Mouse (Mus musculus): ENCODE measurements at regions not wholly inside any gene's neighbourhood (a gene's known extent, or its start where the extent isn't known, plus 50 kb on each side); places are given as distances from the start of the nearest gene placed in this dataset.
A peak's percentile ranks its signal among the peaks of the same experiment; 100 is the strongest.

GRCm38 (mm10) chr15:67301024-67301423 lies 800.3 kb upstream of the Lrrc6 start:
- ATAC-seq (ENCODE audit: low TSS enrichment), result no peak

- no peak for ATAC-seq (ENCODE audit: low TSS enrichment)
Measured at GRCm38 (mm10) chr15:67294797-67295196, 794.1 kb upstream of the Lrrc6 start.

GRCm38 (mm10) chr15:67289749-67290148 lies 789.0 kb upstream of the Lrrc6 start:
- no peak for ATAC-seq (ENCODE audit: low TSS enrichment)

- ATAC-seq (ENCODE audit: low TSS enrichment), result no peak
Measured at GRCm38 (mm10) chr15:67284941-67285340, 784.2 kb upstream of the Lrrc6 start.

GRCm38 (mm10) chr15:67283275-67283972 lies 782.7 kb upstream of the Lrrc6 start:
- ATAC-seq (ENCODE audit: low TSS enrichment), result no peak

- no peak for ATAC-seq (ENCODE audit: low TSS enrichment)
Measured at GRCm38 (mm10) chr15:67278869-67279268, 778.2 kb upstream of the Lrrc6 start.

- no peak for ATAC-seq (ENCODE audit: low TSS enrichment)
Measured at GRCm38 (mm10) chr15:67275058-67275457, 774.3 kb upstream of the Lrrc6 start.

- no peak for ATAC-seq (ENCODE audit: low TSS enrichment)
Measured at GRCm38 (mm10) chr15:67272397-67272796, 771.7 kb upstream of the Lrrc6 start.

- no peak for ATAC-seq (ENCODE audit: low TSS enrichment)
Measured at GRCm38 (mm10) chr15:67263723-67264122, 763.0 kb upstream of the Lrrc6 start.

- no peak for ATAC-seq (ENCODE audit: low TSS enrichment)
Measured at GRCm38 (mm10) chr15:67263313-67263712, 762.6 kb upstream of the Lrrc6 start.

GRCm38 (mm10) chr15:67262269-67262668 lies 761.6 kb upstream of the Lrrc6 start:
- ATAC-seq (ENCODE audit: low TSS enrichment), result no peak

GRCm38 (mm10) chr15:67260666-67261065 lies 760.0 kb upstream of the Lrrc6 start:
- ATAC-seq (ENCODE audit: low TSS enrichment), result no peak

GRCm38 (mm10) chr15:67249147-67249546 lies 748.4 kb upstream of the Lrrc6 start:
- no peak for ATAC-seq (ENCODE audit: low TSS enrichment)

- no peak for ATAC-seq (ENCODE audit: low TSS enrichment)
Measured at GRCm38 (mm10) chr15:67248471-67248870, 747.8 kb upstream of the Lrrc6 start.

- ATAC-seq (ENCODE audit: low TSS enrichment), result no peak
Measured at GRCm38 (mm10) chr15:67245658-67246268, 745.1 kb upstream of the Lrrc6 start.

GRCm38 (mm10) chr15:67244908-67245657 lies 744.4 kb upstream of the Lrrc6 start:
- peak; percentile 57 for ATAC-seq (ENCODE audit: low TSS enrichment)

- no peak for ATAC-seq (ENCODE audit: low TSS enrichment)
Measured at GRCm38 (mm10) chr15:67235107-67235785, 734.5 kb upstream of the Lrrc6 start.

- ATAC-seq (ENCODE audit: low TSS enrichment), result no peak
Measured at GRCm38 (mm10) chr15:67229359-67229758, 728.6 kb upstream of the Lrrc6 start.

GRCm38 (mm10) chr15:67228633-67229032 lies 727.9 kb upstream of the Lrrc6 start:
- ATAC-seq (ENCODE audit: low TSS enrichment), result no peak

GRCm38 (mm10) chr15:67227456-67228164 lies 726.9 kb upstream of the Lrrc6 start:
- ATAC-seq (ENCODE audit: low TSS enrichment), result peak; percentile 65

GRCm38 (mm10) chr15:67226900-67227299 lies 726.2 kb upstream of the Lrrc6 start:
- no peak for ATAC-seq (ENCODE audit: low TSS enrichment)
